Mouse (Mus musculus): ENCODE results near the gene Alx3.

- TF ChIP-seq CTCF (IDR thresholded peaks at IDR 0.05; ENCODE audit: control insufficient read depth, insufficient read depth, insufficient read length) (no peak), MYOD1 (IDR thresholded peaks at IDR 0.05; ENCODE audit: control insufficient read depth, insufficient read length, low read depth) (no peak), MAX (IDR thresholded peaks at IDR 0.05) (no peak), FOSL1 (IDR thresholded peaks at IDR 0.05; ENCODE audit: insufficient read depth, low read length, poor library complexity, severe bottlenecking) (no peak), USF1 (IDR thresholded peaks at IDR 0.05; ENCODE audit: low read depth) (no peak), CEBPB (IDR thresholded peaks at IDR 0.05; ENCODE audit: low read depth) (no peak)
These were observed 39.1 kb downstream of the Alx3 start for GRCm38 (mm10) chr3:107633906-107634305.
